ENCODE assay signal across 35 mouse cellular contexts in the genomic region with DNA sequence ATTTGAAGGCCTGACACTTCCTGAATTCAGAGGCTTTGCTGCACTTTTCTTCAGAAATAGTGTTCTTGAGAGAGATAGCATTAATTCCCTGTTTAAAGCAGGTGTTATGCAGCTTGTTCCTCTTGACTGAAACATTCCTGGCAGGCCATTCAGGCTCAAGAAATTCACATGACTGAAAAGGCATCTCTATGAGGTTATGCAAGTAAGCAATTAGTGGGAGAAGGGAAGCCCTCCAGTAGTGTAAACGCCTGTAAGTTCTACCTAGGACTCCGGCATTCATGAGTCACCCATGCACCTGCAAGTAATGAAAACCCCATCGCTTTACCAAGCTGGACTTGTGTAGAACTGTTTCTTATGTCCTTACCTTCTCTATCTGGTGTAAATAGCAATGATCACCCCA. TPM values are rescaled to one million over a fixed set of nuclear protein-coding genes. Genes with fewer than 3 reads are reported as not detected.
"Had no signal": no experiment of that assay in that cellular context is flagged by ENCODE, and none has a peak within 500 bp of the region (broad histone marks: within the 10 kb centered on the region; RNA-seq: fewer than 3 reads in every experiment).

No protein-coding gene starts in this region.

- H3K4me3 ChIP-seq: heart, adult 2 months; heart, embryonic 13.5 days; heart, embryonic 15.5 days; hindbrain, embryonic 10.5 days; hindbrain, embryonic 12.5 days; intestine, embryonic 15.5 days; kidney, embryonic 15.5 days; layer of hippocampus, adult 2 months; left cerebral cortex, adult 2 months; limb, embryonic 13.5 days; limb, embryonic 15.5 days had no signal

- H3K27me3 ChIP-seq: heart, embryonic 13.5 days; heart, embryonic 15.5 days; hindbrain, embryonic 12.5 days; intestine, embryonic 15.5 days; kidney, embryonic 15.5 days; limb, embryonic 13.5 days; limb, embryonic 15.5 days had no signal

- DNase-seq: forebrain, postnatal 0 days; gastrocnemius, postnatal 14 days; gastrocnemius, postnatal 36 days; heart, adult 11 months; heart, adult 2 months; heart, postnatal 4 days; kidney, adult 11 months; kidney, adult 2 months; kidney, adult 9 months; kidney, postnatal 14 days; kidney, postnatal 36 days; left cerebral cortex, postnatal 4 days had no signal

- H3K9ac ChIP-seq: forebrain, postnatal 0 days; heart, embryonic 13.5 days; heart, embryonic 15.5 days; hindbrain, embryonic 12.5 days; hindbrain, embryonic 14.5 days; intestine, embryonic 15.5 days; kidney, embryonic 15.5 days; limb, embryonic 13.5 days; limb, embryonic 15.5 days had no signal

- H3K9me3 ChIP-seq: heart, embryonic 13.5 days; heart, embryonic 15.5 days; hindbrain, embryonic 10.5 days; hindbrain, embryonic 12.5 days; intestine, embryonic 15.5 days; kidney, embryonic 15.5 days; limb, embryonic 13.5 days; limb, embryonic 15.5 days had no signal

- H3K4me1 ChIP-seq: heart, embryonic 13.5 days; heart, embryonic 15.5 days; hindbrain, embryonic 10.5 days; hindbrain, embryonic 12.5 days; intestine, embryonic 15.5 days; kidney, embryonic 15.5 days; limb, embryonic 13.5 days; limb, embryonic 15.5 days had no signal

- H3K4me2 ChIP-seq: heart, embryonic 11.5 days; heart, embryonic 13.5 days; heart, embryonic 15.5 days; hindbrain, embryonic 12.5 days; hindbrain, embryonic 14.5 days; intestine, embryonic 15.5 days; kidney, embryonic 15.5 days; limb, embryonic 13.5 days; limb, embryonic 15.5 days had no signal

- H3K27ac ChIP-seq: heart, adult 2 months; heart, embryonic 13.5 days; heart, embryonic 15.5 days; hindbrain, embryonic 10.5 days; hindbrain, embryonic 12.5 days; hindbrain, embryonic 14.5 days; intestine, embryonic 15.5 days; kidney, embryonic 15.5 days; kidney, postnatal 0 days; layer of hippocampus, adult 2 months; left cerebral cortex, adult 2 months; limb, embryonic 13.5 days; limb, embryonic 15.5 days had no signal

- ATAC-seq: forebrain, postnatal 0 days; hindbrain, embryonic 16.5 days; inflammation-experienced regulatory T-cells, adult 6 months; intestine, embryonic 15.5 days had no signal

RNA-seq across cellular contexts. Expression of a gene that starts 43.7 kb away (rescaled TPM):
- total RNA-seq: gastrocnemius, adult 18-20 months; gastrocnemius, adult 8-10 months; gastrocnemius, postnatal 36 days; heart, adult 2 months; heart, postnatal 25 days; heart, postnatal 4 days had no signal

RNA-seq across cellular contexts. Expression of a gene that starts 46.8 kb away (rescaled TPM):
- total RNA-seq: gastrocnemius, adult 18-20 months; gastrocnemius, adult 8-10 months; gastrocnemius, postnatal 14 days; gastrocnemius, postnatal 36 days; heart, adult 2 months; heart, postnatal 25 days; heart, postnatal 4 days; layer of hippocampus, adult 2 months; layer of hippocampus, postnatal 25 days; left cerebral cortex, adult 2 months; left cerebral cortex, postnatal 14 days had no signal
- polyA plus RNA-seq: heart, embryonic 11.5 days; heart, embryonic 13.5 days; heart, embryonic 15.5 days; heart, postnatal 0 days; inflammation-experienced regulatory T-cells, adult 6 months; intestine, embryonic 15.5 days; kidney, adult 2 months; large intestine, adult 2 months; limb, embryonic 11.5 days; limb, embryonic 13.5 days had no signal
